ENCODE assay signal across 9 mouse cellular contexts in genomic region chrX:14206112-14206875, GRCm38 (mm10). TPM values are rescaled to one million over a fixed set of nuclear protein-coding genes. Genes with fewer than 3 reads are reported as not detected.
DNase-seq lines count a peak whose midpoint lies in the region; ATAC-seq lines count a peak whose summit lies in the region.
"Had no signal": no experiment of that assay in that cellular context is flagged by ENCODE, and none has a peak within 500 bp of the region (broad histone marks: within the 10 kb centered on the region; RNA-seq: fewer than 3 reads in every experiment).

No protein-coding gene starts in this region.

- H3K27me3 ChIP-seq in intestine, embryonic 15.5 days (replicated peaks) = no peaks in the 10 kb centered on the region
- H3K27me3 ChIP-seq in forebrain, embryonic 16.5 days (replicated peaks; ENCODE audit: control insufficient read depth, insufficient read depth, low read length) = no peaks in the 10 kb centered on the region
- H3K27me3 ChIP-seq: liver, embryonic 13.5 days had no signal

- ATAC-seq in intestine, embryonic 15.5 days = no peak
- ATAC-seq in forebrain, embryonic 16.5 days = no peak

- no peaks in the 10 kb centered on the region for H3K4me1 ChIP-seq in intestine, embryonic 15.5 days (replicated peaks)
- no peaks in the 10 kb centered on the region for H3K4me1 ChIP-seq in forebrain, embryonic 16.5 days (replicated peaks; ENCODE audit: control insufficient read depth, insufficient read depth, low read length)
- H3K4me1 ChIP-seq: liver, embryonic 13.5 days had no signal

- no peak overlapping the region for H3K4me2 ChIP-seq in intestine, embryonic 15.5 days (replicated peaks)
- H3K4me2 ChIP-seq in forebrain, embryonic 16.5 days (ENCODE audit: low read length) = no peak overlapping the region
- H3K4me2 ChIP-seq: liver, embryonic 13.5 days had no signal

- H3K27ac ChIP-seq in intestine, embryonic 15.5 days = no peak overlapping the region
- H3K27ac ChIP-seq in forebrain, embryonic 16.5 days (ENCODE audit: low read length) = no peak overlapping the region
- H3K27ac ChIP-seq: liver, embryonic 13.5 days had no signal

- 55% methylated on average over 8 of the region's 8 CpGs for WGBS in intestine, embryonic 15.5 days
- whole genome bisulfite sequencing in forebrain, embryonic 16.5 days = 69% methylated on average over 8 of the region's 8 CpGs

- no peak overlapping the region for H3K9ac ChIP-seq in intestine, embryonic 15.5 days
- no peak overlapping the region for H3K9ac ChIP-seq in forebrain, embryonic 16.5 days (replicated peaks; ENCODE audit: low read depth, low read length)
- H3K9ac ChIP-seq: liver, embryonic 13.5 days had no signal

- peak; percentile 2 to 10 for DNase-seq in kidney, postnatal 4 days
- DNase-seq in kidney, adult 9 months = no peak
- DNase-seq in embryo, embryonic 10.5 days (ENCODE audit: low spot score) = peak; percentile 14
- peak; percentile 5 to 28 for DNase-seq in frontal cortex, adult 2 months (ENCODE audit: extremely low spot score in 1 of 2, low spot score in 1 of 2)
- DNase-seq in mesoderm, embryonic 11.5 days (ENCODE audit: low read depth, low spot score) = peak; percentile 43
- DNase-seq: liver, embryonic 13.5 days had no signal

- H3K9me3 ChIP-seq in intestine, embryonic 15.5 days = no peaks in the 10 kb centered on the region
- no peaks in the 10 kb centered on the region for H3K9me3 ChIP-seq in forebrain, embryonic 16.5 days (ENCODE audit: control insufficient read depth, low read length)
- H3K9me3 ChIP-seq: G1E; liver, embryonic 13.5 days had no signal

- no peaks in the 10 kb centered on the region for H3K36me3 ChIP-seq in intestine, embryonic 15.5 days
- no peaks in the 10 kb centered on the region for H3K36me3 ChIP-seq in forebrain, embryonic 16.5 days (ENCODE audit: control insufficient read depth, insufficient read depth)
- H3K36me3 ChIP-seq: G1E; liver, embryonic 13.5 days had no signal

- no peak overlapping the region for H3K4me3 ChIP-seq in intestine, embryonic 15.5 days (replicated peaks)
- H3K4me3 ChIP-seq in forebrain, embryonic 16.5 days (replicated peaks; ENCODE audit: low read length) = no peak overlapping the region
- H3K4me3 ChIP-seq: liver, embryonic 13.5 days had no signal

RNA-seq across cellular contexts. Expression of gene H2al1n, which starts 4.7 kb away (rescaled TPM):
- not detected in 2 replicates for polyA plus RNA-seq in frontal cortex, adult 2 months (2012; rRNA removed)
- polyA plus RNA-seq in intestine, embryonic 15.5 days (2015; fragmentation: Nextera tagmentation; extraction: Ambion mirVana) = not detected in 2 replicates
- polyA plus RNA-seq in forebrain, embryonic 16.5 days (2015; fragmentation: Nextera tagmentation; extraction: Ambion mirVana) = not detected in 2 replicates
- polyA plus RNA-seq: G1E; liver, embryonic 13.5 days had no signal
